Mouse (Mus musculus) kidney, adult 9 months (tissue): ENCODE measurements around the gene Hnrnpr.

ENCODE experiments used
- DNase-seq: peaks from one replicate; pipeline ENCODE4 v3.0.0; 2022

Hnrnpr gene

DNA sequence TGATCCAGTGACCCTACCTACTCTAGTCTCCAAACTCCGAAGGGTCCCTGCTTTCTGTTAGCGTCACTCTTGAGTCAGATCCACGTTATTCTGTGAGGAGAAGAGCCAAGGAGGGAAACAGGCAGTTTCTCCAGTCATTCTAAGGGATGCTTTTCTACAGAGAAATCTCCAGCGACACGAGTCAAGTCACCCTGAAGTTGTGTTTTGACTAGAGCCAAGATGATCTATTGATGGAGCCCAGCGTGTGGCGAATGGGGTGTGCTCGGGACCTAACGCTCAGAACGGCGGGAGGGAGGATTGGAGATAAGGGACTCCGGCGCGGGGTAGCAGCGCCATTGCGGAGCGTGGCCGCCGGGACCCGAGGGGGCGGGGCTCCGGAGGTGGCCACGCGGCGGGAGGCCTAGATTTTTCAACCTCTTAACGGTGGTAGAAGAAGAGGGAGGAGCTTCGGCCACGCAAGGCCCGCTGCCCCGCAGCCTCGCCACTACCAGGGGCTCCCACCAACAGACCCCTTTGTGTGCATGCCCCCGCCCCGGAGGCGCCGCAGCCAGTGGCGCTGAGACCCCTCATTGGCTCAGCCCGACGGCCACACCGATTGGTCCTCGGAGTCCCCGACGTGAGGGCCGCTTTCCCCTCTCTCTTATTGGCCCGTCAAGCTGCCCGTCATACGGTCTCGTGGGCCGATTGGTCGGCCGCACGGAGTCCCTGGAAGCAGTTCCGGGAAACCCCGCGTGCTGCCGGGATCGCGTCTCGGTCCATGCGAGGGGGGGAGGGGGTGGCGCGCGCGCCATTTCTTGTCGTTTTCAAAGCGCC is at the start of gene Hnrnpr:
TSS of gene Hnrnpr (plus strand) at position 714 of the 813 bp plus-strand sequence.
- DNase-seq: peak; percentile 98

DNA sequence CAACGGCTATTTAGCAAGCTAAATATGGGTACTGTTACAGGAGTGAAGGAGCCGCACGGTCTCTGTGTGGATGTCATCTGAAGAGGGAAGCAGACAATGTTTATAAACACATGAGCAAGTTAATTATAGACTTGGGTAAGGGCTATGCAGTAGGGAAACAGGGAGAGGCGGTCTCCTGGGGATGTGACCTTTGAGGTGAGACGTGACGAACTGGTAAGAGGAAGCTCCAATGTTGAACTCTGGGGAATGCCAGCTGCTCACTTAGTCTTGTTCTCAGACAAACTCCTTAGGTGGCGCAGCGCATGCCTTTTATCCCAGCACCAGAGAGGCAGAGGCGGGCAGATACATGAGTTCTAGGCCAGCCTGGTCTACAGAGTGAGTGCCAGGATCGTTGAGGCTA is 48.8 kb upstream of the Hnrnpr start:
- DNase-seq: peak; percentile 79

DNA sequence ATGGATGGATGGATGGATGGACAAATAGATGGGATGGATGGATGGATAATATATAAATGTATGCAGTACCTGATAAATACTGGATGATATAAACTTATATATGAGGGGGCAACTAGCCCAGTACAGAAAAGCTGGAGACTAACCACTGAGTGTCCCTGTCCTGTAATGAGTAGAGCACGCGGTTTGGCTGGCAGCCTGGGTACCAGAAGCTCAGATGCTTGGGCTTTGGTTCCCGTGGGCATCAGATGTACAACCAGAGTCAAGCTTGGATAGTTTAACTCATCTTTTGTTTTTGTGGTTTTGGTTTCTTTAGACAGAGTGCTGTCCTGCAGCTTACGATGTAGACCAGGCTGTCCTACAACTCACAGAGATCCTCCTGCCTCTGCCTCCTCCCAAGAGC is 47.2 kb upstream of the Hnrnpr start:
- DNase-seq: no peak

GRCm38 (mm10) chr4:136266716-136267343 is 43.9 kb upstream of the Hnrnpr start:
- no peak for DNase-seq

DNA sequence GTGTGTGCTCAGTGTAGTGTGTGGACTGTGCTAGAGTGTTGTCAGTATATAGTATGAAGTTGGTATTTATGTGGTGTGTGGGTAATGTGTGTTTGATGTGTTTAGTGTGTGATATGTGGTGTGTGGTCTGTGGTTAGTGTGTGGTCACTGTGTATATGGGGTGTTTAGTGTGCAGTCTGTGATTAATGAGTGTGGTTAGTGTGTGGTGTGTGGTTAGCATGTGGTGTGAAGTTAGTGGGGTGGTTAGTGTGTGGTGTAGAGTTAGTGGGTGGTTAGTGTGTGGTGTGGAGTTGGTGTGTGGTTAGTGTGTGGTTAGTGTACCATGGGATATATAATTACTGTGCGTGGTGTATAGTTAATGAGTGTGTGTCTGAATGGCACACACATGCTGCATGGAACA is 41.8 kb upstream of the Hnrnpr start:
- DNase-seq: no peak

DNA sequence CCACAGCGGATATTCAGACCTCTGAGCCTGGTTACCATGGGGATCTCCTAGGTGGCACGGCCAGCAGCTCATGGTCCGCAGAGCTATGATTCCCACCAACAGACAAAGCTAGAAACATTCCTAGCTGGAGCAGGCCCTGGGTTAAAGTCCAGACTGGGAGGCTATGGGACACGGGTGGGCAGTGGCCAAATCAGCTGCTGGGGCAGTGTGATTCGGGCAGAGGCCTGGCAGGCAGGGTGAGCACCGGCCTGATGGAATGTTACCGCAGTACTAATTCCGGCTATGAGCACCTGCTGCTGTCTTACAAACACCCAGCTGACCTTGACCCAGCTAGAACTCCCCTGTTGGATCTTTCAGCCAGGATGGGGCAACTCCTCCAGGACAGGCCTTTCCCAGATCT is 40.1 kb upstream of the Hnrnpr start:
- peak; percentile 50 for DNase-seq

DNA sequence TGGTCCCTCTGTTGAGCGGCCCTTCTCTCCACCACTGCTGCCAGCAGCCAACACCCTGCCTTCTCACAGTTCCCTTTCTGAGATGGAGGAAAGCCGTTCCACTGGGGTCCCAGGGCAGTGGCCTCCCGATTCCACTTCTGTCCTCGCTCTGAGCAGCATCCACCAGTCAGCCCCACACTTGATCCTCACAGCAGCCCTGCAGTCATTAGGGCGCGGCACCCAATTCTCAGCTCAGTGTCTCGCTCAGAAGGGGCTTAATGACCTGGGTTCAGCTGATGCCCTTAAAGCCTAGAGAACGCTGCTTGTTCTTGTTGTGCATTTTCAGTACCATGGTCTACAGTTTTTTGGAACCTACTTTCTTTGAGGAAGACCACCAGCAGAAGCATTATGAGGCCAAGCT is 29.6 kb upstream of the Hnrnpr start:
- no peak for DNase-seq

DNA sequence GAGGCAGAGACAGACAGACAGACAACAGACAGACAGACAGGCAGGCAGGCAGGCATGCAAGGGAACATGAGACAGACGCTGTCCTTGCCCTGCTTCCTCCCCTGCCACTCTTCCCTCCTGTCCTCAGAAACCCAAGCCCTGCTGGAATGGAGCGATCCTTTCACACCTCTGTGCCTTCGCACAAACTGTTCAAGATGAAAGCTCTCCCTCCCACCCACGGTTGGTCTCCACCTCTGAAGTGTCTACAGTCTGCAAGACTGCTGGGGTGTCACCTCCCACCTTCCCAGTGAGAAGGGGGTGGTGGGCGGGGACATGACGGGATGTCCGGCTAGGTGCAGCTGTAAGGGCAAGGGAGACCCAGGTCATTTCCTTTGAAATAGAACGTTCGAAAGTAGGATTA is 29.1 kb upstream of the Hnrnpr start:
- DNase-seq: no peak

DNA sequence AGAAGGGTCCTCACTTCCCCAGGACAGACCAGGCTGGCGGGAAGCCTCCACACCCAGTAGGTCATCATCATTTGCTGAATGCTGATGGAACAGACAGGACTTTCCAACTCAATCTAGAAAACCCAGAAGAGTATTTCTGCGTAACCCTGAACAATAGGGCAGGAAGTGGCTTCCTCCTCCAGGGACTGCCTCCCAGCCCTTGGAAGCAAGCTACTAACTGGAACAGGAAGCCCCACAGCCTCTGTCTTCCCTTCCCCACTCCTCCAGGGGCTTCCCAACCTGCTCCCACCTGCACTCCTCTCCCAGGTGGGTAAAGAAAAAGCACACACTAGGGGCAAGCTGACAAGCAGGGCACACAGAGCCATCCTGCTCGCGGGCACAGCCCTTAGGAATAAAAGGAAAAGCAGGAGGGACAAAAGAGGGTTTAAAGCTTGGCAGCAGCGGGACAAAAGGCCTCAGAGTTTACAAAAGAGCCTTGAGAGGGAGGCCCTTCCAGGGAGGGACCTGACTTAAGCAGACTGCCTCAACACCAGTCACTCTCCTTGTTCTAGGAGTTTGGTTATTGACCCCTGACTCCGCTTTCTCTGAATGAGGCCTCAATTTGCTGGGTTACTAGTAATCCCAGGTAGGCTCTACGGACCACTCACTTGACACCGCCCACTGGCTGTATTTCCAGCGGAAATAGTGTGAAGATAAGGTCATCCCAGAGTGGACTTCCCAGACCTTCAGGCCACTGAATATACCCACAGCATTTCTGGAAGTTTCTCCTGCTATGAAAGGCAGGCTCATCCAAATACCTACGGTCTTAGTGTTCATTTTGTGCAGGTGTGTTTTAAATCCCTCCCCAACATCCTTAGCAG is 27.9 kb upstream of the Hnrnpr start:
- DNase-seq: peak; percentile 40

- no peak for DNase-seq
These were observed 27.0 kb upstream of the Hnrnpr start for GRCm38 (mm10) chr4:136283783-136284182.

- peak; percentile 75 for DNase-seq
These were observed 26.3 kb upstream of the Hnrnpr start, which contains the start of gene Zfp46 for GRCm38 (mm10) chr4:136284455-136284854. Zfp46 (plus strand) TSS chr4:136284683.

GRCm38 (mm10) chr4:136284891-136285290 is 25.9 kb upstream of the Hnrnpr start:
- peak; percentile 42 for DNase-seq

- DNase-seq: peak; percentile 98
These were observed 25.4 kb upstream of the Hnrnpr start for GRCm38 (mm10) chr4:136285348-136285810.

DNA sequence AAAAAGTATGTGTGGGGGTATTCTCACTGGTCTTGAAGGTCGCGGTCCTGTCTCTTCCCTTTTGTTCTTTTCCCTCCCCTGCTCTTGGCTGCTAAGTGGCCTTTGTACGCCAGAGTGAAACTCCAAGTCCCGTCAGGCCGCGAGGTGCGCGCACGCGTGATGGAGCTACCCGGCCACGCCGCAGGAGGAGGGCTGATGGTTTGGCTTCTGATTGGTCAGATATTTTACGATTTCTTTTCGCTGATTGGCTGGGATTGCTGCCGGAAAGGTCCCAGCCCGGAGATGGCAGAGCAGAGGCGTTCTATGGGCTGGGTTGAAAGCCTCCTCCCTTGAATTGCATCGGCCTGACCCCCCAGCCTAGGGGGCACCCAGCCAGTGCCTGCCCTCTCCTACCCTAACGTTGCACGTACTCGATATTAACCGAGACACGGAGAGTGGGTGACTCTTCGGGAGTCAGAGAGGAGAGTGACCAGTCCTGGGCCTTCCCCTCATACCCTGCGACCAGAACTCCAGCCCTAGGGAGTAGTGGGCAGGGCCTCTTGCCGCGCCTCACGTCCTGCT is 24.9 kb upstream of the Hnrnpr start:
- DNase-seq: peak; percentile 99

DNA sequence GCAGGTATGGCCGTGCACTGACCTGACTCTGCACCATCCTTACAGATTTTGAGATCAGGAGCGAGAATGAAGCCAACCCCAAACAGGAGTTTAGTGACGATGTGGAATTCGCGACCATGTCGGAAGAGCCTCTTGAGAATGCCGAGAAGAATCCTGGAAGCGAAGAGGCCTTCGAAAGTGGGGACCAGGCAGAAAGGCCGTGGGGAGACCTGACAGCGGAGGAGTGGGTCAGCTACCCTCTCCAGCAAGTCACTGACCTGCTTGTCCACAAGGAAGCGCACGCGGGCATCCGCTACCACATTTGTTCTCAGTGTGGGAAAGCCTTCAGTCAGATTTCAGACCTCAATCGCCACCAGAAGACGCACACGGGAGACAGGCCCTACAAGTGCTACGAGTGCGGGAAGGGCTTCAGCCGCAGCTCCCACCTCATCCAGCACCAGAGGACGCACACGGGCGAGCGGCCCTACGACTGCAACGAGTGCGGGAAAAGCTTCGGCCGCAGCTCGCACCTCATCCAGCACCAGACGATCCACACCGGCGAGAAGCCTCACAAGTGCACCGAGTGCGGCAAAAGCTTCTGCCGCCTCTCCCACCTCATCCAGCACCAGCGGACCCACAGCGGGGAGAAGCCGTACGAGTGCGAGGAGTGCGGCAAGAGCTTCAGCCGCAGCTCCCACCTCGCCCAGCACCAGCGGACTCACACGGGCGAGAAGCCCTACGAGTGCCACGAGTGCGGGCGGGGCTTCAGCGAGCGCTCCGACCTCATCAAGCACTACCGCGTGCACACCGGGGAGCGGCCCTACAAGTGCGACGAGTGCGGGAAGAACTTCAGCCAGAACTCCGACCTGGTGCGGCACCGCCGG is 20.6 kb upstream of the Hnrnpr start:
- DNase-seq: no peak

DNA sequence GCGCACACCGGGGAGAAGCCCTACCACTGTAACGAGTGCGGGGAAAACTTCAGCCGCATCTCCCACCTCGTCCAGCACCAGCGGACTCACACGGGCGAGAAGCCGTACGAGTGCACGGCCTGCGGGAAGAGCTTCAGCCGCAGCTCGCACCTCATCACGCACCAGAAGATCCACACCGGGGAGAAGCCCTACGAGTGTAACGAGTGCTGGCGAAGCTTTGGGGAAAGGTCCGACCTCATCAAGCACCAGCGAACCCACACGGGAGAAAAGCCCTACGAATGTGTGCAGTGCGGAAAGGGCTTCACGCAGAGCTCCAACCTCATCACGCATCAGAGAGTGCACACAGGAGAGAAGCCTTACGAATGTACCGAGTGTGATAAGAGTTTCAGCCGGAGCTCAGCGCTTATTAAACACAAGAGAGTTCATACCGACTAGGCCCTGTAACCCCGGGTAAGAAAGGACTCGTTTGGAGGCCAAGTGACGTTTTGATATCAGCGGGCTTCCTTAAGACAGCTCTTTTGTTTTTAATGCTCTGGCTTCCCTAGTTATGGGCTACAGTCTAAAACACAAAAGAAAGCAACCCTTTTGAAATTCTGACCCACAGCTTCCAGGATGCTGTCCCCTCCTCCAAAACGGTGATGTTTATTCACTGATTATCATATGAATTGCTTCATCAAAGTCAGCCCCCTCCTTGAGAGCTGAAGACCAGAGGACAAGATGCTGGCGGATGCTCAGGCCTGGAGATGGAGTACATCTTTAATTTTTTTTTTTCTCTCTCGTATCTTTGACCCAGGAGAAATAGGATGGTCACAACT is 19.8 kb upstream of the Hnrnpr start:
- DNase-seq: no peak

DNA sequence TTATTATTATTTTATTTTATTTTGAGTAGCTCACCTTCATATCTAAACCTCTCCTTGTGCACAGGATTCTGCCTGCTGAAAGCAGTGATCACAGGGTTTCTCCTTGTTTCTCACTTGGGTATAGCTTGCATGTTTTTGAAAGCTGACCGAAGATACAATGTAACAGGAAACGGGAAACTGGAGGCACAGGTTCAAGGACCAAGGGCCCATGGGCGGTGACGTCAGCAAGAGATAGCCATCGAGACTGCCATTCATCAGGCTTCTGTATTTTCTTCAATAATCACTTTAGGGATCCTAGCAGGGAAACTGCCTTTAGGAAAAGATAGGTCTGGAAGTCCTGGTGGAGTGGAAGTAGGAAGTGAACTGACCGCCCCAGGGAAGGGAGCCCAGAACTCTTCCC is 19.1 kb upstream of the Hnrnpr start:
- no peak for DNase-seq

GRCm38 (mm10) chr4:136295941-136296340 is 14.8 kb upstream of the Hnrnpr start:
- DNase-seq: peak; percentile 88

DNA sequence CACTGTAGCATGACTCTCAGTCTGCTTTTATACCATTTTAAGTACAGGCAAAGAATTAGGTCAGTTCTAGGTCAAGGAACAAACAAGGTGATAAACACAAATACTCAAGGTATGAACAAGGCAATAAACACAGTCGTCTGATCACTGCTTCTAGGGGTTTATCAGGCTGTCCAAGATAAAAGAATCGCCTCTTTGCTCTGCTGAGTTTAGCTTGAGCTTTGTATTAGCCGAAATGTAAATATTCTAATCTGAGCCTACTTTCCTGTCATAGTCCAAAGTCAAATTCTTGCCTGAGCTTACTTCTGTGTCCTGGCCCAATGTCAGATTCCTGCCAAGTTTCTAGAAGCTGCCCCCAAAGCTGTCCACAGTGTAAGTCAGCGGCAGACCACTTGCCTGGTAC is 8.3 kb upstream of the Hnrnpr start:
- no peak for DNase-seq

- peak; percentile 33 for DNase-seq
These were observed 6.6 kb upstream of the Hnrnpr start for GRCm38 (mm10) chr4:136304181-136304580.

DNA sequence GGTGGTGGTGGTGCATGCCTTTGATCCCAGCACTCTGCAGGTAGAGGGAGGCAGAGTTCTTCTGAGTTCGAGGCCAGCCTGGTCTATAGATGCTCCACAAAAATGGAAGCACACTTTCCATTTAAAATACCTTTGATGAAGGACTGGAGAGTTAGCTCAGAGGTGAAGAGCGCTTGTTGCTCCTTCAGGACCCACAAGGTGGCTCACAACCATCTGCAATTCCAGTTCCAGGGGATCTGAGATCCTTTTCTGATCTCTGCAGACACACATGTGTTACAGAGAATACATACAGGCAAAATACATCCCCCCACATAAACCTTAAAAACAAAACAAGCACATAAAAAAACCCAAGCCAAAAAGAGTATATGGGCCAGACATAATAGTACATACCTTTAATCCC is 2.4 kb upstream of the Hnrnpr start:
- no peak for DNase-seq
